Mouse (Mus musculus) embryo, embryonic 9.5 days (tissue): ENCODE measurements around the gene Cpne6.

ENCODE experiments used
- DNase-seq: peaks from one replicate; pipeline ENCODE4 v3.0.0-alpha.2; 2017; ENCODE audit errors: extremely low spot score

The Cpne6 gene

DNA sequence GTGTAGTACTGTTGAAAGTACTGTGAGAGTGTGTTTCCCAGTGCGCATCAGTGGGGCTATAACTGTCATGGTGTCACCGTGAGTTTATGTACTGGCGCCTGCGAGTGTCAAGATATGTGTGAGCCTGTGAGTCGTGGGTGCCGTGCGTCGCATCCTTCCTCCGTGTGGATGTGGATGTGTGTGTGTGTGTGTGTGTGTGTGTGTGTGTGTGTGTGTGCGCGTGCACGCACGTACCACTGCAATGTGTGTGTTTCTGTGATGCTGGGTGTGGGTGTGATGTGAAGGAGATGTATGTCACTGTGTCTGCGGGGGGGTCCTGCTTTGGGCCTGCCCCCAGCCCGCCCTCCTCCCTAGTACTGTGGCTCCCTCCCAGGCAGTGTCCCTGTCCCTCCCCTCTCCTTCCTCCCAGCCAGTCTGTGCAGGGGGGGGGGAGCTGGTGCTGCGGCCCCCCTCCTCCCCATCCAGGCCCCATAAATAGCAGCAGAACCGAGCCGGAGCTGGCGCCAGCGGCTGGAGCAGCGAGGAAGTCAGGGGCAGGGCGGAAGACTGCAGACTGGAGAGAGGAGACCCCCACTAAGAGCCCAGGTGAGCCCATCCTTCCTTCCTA lies at the start of gene Cpne6:
TSS of gene Cpne6 (plus strand) at position 321 of the 607 bp plus-strand sequence.
- no peak for DNase-seq

DNA sequence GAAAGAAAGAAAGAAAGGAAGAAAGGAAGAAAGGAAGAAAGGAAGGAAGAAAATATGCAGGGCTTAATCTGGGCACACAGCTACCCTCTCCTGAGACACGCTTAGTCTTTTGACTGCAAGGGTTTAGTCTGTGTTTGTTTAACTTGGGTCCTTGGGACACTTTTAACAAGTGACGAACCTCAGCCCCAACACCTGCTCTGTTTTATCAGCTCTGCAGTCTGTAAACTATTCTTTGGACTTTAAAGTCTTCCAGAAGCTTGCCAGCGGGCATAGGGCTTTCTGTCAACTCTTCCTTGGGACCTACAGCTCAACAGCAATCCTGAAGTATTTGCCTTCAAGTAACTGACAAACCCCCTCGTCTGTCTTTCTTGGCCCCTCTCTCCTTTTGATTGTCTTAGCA lies 48.5 kb upstream of the Cpne6 start:
- DNase-seq = no peak

DNA sequence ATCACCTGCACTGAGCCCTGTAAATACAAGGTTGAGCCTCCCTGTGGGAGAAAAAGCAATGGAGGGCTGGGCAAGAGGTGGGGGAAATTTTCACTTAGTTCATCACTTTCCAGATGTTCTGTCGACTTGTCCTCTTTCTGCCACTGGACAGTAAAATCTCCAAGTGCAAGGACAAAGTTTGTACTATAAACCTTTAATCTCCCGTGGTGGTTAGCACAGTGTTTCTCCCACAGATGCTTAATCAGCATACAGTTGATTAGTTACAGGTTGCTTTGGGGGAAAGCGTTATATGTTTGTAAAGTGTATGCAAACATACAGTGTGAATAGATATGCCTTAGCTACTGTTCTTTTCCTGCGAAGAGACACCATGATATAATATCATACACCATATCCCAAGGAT lies 43.8 kb upstream of the Cpne6 start:
- DNase-seq = no peak

DNA sequence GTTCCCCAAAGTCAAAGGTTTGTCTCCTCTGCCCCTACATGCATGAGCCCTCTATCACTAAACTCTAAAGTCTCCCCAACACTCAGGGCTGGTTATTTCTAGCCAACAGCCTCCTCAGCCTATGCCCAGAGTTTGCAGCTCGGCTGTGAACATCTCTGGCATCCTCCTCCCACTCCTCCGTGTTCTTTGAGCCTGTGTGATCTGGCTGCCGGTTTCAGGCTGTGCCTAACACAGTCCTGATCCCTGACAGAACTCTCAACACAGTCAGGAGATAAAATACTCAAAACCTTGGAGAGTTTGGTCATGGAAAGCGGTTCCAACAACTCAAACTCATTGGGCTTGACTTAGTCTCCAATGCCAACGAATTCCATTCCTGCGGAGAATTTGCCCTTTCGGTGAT lies 43.1 kb upstream of the Cpne6 start:
- no peak for DNase-seq

DNA sequence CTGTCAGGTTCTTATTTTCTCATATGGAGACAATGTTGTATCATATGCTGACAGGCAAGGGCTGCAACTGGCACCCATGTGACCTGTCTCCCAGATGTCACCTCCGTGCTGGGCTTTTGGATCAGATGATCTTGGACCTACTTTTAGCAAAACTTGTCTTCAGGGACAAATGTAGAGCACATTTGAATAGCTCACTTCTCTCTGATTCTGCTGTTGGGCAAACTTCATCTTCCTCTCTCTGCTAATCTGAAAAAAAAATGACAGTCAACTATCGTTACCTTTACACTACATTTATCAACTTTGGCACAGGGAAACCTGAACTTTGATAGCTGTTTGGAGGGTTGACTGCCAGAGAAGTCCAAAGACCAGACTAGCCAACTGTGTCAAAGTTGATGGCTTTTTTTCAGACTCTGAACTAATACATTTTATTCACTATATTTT lies 41.9 kb upstream of the Cpne6 start:
- DNase-seq = no peak

DNA sequence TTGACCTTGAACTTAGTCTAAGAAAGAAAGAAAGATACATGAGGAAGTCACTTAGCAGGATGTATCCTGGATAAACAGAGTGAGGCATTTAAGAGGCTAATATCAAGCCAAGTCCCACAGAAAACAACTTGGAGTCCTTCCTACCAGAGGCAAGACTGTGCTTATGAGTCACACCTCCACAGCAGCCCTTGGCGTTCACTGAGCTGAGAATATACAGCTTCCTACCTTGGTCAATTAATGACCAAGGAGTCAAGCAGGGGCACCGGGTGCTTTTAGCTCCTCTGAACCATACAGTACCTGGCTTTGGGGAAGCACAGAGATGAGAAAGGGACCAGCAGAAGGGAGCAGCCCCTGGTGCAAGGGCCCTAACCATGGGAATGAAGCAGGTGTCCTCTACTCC lies 41.2 kb upstream of the Cpne6 start:
- no peak for DNase-seq

DNA sequence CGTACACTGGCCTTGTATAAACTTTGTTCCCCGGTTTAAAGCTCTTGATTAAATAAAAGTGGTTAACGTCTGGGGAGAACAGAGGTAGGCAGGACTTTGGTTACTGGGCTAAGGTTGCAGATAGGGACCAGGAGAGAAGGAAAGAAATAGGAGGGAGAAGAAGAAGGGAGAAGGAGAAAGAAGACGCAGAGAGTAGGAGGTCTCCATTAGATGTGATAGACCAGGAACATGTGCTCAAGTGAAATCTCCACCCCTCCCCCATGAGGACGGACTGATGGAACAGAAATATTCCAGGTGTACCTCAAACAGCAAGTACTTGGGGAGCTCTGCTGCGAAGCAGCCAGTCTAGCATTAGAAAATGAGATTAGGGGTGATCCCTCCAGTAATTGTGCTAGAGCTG lies 40.4 kb upstream of the Cpne6 start:
- DNase-seq = no peak

DNA sequence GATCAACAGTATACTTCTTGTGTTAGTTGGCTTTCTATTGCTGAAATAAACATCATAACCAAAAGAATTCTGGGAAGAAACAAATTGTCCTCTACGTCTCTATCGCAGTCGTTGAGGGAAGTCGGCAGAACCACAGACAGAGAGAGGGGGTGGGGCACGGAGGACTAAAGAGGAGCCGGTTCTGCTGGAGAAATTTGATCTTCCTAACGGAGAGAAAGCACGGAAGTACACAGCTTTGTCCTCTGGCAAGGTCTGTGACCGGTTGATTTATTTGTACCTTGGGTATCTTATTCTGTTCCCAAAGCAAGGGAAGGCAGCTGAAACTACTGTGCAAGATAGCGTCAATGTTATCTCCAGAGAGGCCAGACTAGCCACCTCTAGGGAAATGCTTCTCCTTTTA lies 39.4 kb upstream of the Cpne6 start:
- peak; percentile 35 for DNase-seq

DNA sequence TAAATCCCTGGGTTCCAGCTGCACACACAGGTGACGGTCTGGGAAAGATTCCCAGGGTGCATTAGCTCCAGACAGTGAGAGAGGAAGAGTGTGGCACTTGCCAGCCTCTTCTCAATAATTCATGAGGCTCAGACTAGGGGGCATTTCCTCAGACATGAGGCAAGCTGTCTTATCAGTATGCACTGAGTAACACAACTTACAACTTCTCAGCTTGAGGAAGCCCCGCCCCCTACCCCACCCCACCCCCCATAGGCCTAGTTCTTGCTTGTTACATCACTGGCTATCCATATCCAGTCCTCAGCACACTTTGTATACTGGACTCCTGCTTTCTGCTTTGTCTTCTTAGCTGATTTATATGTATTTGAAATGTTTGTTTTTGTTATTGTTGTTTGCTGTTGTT lies 34.6 kb upstream of the Cpne6 start:
- DNase-seq = no peak

DNA sequence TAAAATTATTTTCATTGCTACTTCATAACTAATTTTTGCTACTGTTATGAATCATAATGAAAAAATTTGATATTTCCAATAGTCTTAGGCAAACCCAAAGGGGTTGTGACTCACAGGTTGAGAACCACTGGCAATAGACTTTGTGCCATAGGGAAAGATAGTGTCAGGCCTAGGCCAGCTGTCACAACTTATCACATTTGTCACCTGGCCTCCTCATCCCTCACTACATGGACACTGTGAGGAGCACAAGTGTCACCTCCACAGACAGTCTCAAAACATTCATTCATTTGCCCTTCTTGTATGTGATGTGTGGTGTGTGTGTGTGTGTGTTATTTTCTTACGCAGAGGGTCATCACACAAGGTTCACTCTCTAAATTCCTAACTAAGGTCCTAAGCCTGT lies 32.8 kb upstream of the Cpne6 start:
- DNase-seq = no peak

DNA sequence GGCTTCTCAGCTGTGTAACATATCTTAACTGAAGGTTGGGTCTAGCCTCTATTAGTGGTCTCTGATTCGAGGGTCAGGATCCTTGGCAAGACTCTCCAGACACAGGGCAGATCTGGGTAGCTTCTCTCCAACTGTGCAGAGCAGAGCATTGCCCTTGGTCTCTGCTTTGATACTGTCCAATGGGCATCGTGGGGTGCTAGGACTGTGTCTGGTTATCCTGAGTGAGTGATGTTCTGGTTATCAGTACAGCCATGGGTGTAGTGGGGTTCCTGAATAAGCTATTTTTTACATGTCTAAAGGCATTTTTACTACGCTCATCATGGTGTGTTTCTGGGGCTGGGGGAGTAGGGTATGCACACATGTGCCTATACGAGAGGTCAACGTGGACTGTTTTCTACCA lies 32.4 kb upstream of the Cpne6 start:
- DNase-seq = no peak

DNA sequence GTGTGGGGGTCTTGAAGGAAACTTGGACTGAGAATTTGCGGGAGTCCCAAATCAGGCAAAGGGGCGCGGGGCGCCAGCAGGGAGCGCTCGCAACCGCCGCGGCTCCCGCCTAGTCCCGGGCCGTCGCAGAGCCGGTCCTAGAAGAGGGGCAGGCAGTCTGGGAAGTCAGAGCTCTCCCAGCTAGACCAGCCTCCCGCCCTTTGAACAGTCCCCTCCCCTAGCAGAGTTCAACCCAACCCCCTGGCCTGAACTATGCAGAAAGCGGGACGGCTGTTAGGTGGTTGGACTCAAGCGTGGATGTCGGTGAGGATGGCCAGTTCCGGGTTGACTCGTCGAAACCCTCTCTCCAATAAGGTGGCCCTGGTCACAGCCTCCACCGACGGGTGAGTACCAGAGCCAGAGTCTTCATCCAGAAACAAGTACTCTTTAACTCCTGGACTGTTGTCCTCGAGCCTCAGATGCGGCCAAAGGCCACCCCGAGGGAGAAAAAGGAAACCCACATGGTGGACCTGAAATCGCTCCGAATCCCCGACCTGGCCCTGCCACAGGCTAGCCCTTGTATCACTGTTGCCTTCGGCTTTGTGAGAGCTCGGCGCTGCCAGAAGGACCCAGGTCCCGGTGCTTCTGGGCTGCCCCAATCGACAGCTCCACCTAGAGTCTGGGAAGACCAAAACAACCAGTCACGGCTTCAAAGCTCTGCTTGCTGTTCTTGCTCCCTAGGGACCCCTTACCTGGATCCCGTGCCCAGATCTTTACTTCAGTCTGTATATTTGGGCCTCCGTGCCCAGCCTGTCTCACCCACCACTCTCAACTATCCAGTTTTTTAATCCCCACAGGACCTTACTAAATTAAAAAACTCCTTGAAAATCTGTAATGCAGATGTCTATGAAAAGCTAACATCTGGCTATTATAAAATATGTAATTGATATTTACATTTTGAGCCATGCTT lies 31.3 kb upstream of the Cpne6 start, which contains the start of gene Dhrs4:
TSS of gene Dhrs4 (plus strand) at position 108 of the 949 bp plus-strand sequence.
- DNase-seq = peak; percentile 86

DNA sequence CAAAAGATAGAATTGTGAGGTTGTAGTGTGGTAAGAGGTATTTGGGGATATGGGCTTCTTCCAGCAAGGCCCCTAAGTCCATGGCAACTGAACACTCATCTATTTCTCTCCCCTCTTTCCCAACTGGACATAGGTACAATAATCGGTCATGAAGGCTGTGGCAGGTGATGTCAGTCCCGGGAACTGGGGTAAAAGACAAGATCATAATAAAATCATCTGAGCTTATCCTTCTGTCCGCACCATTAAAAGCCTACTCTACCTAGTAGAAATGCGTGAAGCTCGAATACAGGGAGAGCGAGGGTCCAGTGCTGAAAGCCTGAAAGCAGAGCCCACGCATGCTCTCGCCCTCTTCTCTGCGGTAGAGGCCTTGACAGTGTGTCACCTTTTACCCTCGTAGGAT lies 30.6 kb upstream of the Cpne6 start:
- no peak for DNase-seq

DNA sequence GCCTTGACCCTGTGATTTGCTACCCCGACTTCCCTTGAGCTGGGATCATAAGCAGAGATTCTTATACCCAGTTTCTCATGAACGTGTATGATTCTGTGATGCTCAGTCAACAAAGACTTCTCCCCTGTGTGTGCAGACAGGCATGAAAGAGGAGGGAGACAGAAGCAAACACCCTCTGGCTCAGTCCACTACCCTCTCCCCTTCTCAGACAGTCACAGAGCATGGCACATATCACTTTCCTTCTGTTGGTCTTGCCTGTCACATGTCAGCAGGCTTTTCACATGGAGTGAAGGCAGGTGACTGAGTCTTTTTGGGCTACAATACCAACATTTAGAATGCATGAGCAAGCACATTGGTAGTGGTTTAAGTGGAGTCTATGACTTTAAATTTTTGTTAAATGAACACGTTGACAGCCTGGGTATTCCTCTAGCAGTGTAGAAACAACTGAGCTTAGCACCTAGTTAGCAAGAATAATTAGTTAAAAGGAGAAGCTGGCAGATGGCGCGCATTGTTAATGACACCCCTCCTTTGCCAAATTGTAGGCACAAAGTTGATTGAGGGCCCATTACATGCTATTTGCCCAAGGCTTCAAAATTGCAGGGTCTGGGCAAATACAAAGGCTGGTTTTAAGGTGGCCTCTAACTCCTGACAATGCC lies 25.7 kb upstream of the Cpne6 start:
- no peak for DNase-seq

DNA sequence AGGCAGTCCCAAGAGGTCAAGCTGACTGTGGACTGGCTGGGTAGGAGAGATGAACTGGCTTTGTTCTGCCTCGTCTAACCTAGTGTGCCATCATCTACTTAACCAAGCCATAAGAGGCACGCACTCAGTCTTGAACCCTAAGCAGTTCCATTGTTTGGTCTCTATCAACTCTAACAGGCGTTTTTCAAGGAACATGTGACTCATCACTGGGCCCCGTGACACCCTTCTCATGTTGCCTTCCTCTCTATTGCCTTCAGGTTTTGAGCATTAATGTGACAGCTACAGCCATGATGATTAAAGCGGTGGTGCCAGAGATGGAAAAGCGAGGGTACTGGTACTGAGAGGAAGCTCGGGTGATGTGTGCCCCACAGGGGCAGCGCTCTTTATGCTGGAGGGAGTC lies 23.4 kb upstream of the Cpne6 start:
- no peak for DNase-seq

DNA sequence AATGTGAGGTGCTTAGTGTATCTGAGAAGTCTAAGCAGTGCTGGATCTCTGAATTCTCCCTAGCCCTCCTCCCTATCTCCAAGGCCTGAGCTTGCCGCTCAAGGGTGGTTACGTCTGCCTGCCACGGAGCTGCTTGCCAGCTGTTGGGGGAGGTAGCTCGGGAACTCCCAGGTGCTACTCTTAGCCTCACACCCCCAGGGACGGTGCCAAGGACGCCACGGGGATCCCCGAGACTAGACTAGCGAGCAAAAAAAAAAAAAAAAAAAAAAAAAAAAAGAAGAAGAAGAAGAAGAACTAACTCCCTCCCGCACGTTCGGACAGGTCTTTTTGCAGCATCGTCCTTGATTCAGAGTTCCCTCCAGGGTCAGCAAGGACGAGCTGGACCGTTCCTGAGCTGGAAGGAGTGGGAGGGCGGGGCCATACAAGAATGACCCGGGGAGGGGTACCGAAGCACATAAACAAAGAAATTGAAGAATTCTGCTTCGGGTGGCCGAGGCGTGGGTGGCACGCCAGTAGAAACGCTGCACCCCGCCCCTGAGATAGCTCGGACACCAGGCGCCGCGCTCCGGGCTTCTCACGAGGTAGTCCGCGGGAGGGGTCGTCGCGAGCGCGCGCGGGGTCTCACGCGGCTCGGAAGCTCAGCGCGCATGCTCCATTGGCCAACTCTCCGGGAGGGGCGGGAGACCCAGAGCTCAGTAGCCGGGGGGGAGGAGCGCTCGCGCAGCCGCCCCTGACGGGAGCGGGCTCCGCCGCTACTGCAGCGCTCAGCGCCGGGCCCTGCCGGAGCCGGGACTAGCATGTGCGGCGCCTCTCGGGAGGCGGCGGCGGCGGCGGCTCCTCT lies 19.7 kb upstream of the Cpne6 start, which contains the start of gene Carmil3:
TSS of gene Carmil3 (plus strand) at position 291 of the 841 bp plus-strand sequence.
- peak; percentile 76 for DNase-seq

DNA sequence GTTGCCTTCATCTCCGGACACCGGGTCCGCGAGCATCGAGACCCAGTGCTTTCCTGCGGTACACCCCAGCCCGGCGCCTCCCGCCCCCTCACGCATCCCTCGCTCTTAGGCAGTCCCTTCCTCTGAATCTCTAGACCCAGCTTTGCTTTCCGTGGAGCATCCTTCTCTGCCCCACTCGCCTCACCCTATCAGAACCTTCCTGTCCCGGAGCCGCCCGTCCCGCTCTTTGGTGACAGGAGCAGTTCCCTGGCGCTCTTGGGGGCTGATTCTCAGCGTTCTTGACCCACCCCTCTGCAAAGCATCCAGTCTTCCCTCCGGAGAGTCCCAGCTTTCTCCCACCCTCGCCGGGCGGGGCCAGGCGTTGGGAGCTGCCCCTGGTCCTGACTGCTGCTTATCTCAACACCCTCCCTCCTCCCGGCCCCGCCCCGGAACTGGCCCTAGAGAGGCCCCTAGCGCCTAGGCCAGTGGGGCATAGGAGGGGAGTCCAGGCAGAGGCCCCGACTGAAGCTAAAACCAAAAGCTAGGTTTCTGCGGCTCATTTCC lies 18.9 kb upstream of the Cpne6 start:
- DNase-seq = peak; percentile 87

DNA sequence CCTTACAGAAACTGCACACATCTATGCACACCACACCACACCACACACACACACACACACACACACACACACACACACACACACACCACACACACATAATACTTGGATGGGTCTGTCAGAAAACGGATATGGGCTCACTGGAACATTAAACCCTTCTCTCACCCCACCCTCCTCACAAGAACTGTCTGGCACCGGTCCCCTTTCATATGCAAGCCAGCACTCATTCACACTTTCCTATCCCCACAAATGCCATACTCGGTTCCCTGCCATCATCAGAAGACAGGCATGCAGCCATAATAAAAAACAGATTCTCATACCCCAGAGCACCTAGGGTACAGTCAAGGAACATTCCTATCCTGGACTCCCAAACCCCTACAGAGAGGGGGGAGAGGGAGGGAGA lies 18.1 kb upstream of the Cpne6 start:
- no peak for DNase-seq

DNA sequence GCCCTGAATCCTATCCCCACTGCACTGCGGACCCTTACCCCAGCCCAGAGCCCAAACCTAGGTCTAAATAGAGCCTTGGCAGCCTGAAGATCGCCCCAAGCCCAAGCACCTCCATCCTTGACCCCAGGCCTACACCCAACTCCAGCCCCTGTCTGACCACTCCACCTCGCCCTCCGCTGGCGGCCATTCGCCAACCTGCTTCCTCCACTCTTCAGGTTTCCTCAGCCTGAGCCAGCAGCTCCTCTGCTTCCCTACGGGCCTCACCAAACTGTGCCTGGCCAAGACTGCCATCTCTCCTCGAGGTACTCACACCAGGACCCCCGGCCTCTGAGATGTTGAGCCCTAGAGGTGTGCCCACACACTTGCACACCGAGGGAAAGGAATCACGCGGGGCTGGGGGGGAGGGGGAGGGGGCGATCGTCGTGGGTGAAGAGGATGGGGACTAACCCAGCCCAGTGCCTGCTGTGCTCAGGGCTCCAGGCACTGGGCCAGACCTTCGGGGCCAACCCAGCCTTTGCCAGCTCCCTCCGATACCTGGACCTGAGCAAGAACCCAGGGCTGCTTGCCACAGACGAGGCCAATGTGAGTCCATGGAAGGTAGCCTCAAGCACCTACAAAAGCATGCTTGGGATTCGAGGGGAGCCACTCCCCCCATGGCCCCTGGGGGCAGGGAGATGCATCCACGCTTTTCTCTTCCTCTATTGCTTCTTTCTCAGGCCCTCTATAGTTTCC lies 14.6 kb upstream of the Cpne6 start:
- DNase-seq = no peak

DNA sequence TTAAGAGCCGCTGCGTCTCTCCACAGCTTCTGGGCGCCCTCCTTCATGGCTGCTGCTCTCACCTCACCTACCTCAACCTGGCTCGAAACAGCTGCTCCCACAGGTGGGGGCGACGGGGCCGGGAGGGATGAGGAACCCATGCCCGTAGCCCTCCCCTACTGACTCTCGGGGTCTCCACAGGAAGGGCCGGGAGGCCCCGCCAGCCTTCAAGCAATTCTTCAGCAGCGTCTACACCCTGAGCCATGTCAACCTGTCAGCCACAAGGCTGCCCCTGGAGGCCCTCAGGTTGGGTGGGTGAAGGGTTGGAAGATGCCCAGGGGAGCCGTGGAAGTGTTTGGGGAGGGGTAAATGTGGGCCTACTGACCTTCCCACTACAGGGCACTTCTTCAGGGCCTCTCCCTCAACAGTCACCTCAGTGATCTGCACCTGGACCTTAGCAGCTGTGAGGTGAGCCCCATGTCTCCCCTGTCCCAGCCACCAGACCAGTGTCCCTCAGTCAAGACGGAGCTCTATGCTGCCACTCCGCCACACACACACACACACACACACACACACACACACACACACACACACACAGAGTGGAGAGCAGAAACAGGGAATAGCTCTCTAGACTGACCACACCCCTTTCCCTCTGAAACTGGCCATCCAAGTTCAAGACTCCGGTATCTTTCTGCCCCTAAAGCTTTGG lies 13.3 kb upstream of the Cpne6 start:
- no peak for DNase-seq
